Comparison of ENCODE assay signal across 8 mouse cellular contexts in genomic region chr11:60775578-60775977, GRCm38 (mm10). TPM values are rescaled to one million over a fixed set of nuclear protein-coding genes. Genes with fewer than 3 reads are reported as not detected.
DNase-seq lines count a peak whose midpoint lies in the region; ATAC-seq and TF ChIP-seq lines count a peak whose summit lies in the region.

No protein-coding gene starts in this region.

- 48% methylated on average over 6 of the region's 6 CpGs for WGBS in heart, embryonic 10.5 days
- WGBS in hindbrain, embryonic 10.5 days: 47% methylated on average over 6 of the region's 6 CpGs
- WGBS in liver, postnatal 0 days (ENCODE audit: insufficient replicate concordance): 37% methylated on average over 6 of the region's 6 CpGs

- H3K4me2 ChIP-seq in liver, postnatal 0 days (ENCODE audit: low read depth, low read length): peak overlapping the region; percentile 82

- peak overlapping the region; percentile 90 for H3K9ac ChIP-seq in liver, postnatal 0 days (replicated peaks)

- no peaks in the 10 kb centered on the region for H3K9me3 ChIP-seq in heart, embryonic 10.5 days
- no peaks in the 10 kb centered on the region for H3K9me3 ChIP-seq in hindbrain, embryonic 10.5 days
- no peaks in the 10 kb centered on the region for H3K9me3 ChIP-seq in liver, postnatal 0 days (ENCODE audit: low read length)

- H3K36me3 ChIP-seq in heart, embryonic 10.5 days: peaks cover 21% of the 10 kb centered on the region
- H3K36me3 ChIP-seq in C2C12 (ENCODE audit: control insufficient read depth, insufficient read depth): peaks cover 22% of the 10 kb centered on the region
- peaks cover 23% of the 10 kb centered on the region for H3K36me3 ChIP-seq in hindbrain, embryonic 10.5 days
- H3K36me3 ChIP-seq in liver, postnatal 0 days (replicated peaks; ENCODE audit: insufficient read depth, low read length): no peaks in the 10 kb centered on the region; the same call in 1 of the 2 replicates

- H3K79me2 ChIP-seq in C2C12 (ENCODE audit: control insufficient read depth, insufficient read depth): peaks cover 94% of the 10 kb centered on the region

- no peak for DNase-seq in heart, embryonic 10.5 days (ENCODE audit: low spot score)
- DNase-seq in heart, adult 11 months: no peak
- DNase-seq in hindbrain, embryonic 10.5 days (ENCODE audit: low spot score): no peak
- DNase-seq in liver, postnatal 0 days: no peak
- DNase-seq in cerebellum, adult 11-12 months: no peak
- no peak for DNase-seq in adrenal gland, adult 18-20 months (ENCODE audit: low spot score in 2 of 2)
- DNase-seq in lung, postnatal 4 days: no peak

- peaks cover 66% of the 10 kb centered on the region for H3K79me3 ChIP-seq in C2C12 (ENCODE audit: low read depth)

- H3K27ac ChIP-seq in heart, embryonic 10.5 days: peak overlapping the region; percentile 92; the same call in 1 of the 2 replicates
- peak overlapping the region; percentile 87; the same call in 1 of the 2 replicates for H3K27ac ChIP-seq in hindbrain, embryonic 10.5 days
- peak overlapping the region; percentile 89 for H3K27ac ChIP-seq in liver, postnatal 0 days (ENCODE audit: low read depth)

- no peaks in the 10 kb centered on the region for H3K27me3 ChIP-seq in heart, embryonic 10.5 days (ENCODE audit: insufficient read depth, poor library complexity, severe bottlenecking)
- H3K27me3 ChIP-seq in C2C12 (ENCODE audit: control insufficient read depth, insufficient read depth, insufficient read length): no peaks in the 10 kb centered on the region
- no peaks in the 10 kb centered on the region for H3K27me3 ChIP-seq in hindbrain, embryonic 10.5 days (ENCODE audit: insufficient read depth, poor library complexity, severe bottlenecking)
- no peaks in the 10 kb centered on the region for H3K27me3 ChIP-seq in liver, postnatal 0 days (ENCODE audit: insufficient read depth, low read length)

- no peak for TF ChIP-seq CTCF in C2C12 (IDR thresholded peaks at IDR 0.05; ENCODE audit: control insufficient read depth, insufficient read depth, insufficient read length)
- no peak for TF ChIP-seq CTCF in liver, postnatal 0 days (IDR thresholded peaks at IDR 0.05; ENCODE audit: low read depth)

- peak overlapping the region; percentile 83 for H3K4me3 ChIP-seq in heart, embryonic 10.5 days
- H3K4me3 ChIP-seq in C2C12 (ENCODE audit: insufficient read depth, poor library complexity, severe bottlenecking): peak overlapping the region; percentile 99
- peak overlapping the region; percentile 81 for H3K4me3 ChIP-seq in hindbrain, embryonic 10.5 days
- peak overlapping the region; percentile 84; the same call in 1 of the 2 replicates for H3K4me3 ChIP-seq in liver, postnatal 0 days (ENCODE audit: low read depth, low read length)

- H3K4me1 ChIP-seq in heart, embryonic 10.5 days: peaks cover 39% of the 10 kb centered on the region
- H3K4me1 ChIP-seq in hindbrain, embryonic 10.5 days (replicated peaks): peaks cover 50% of the 10 kb centered on the region
- H3K4me1 ChIP-seq in liver, postnatal 0 days (ENCODE audit: insufficient read depth): peaks cover 48% of the 10 kb centered on the region

- no peak for ATAC-seq in liver, postnatal 0 days

- no peak for TF ChIP-seq EP300 in liver, postnatal 0 days (IDR thresholded peaks at IDR 0.05; ENCODE audit: low read depth)

- H3ac ChIP-seq in C2C12 (ENCODE audit: control insufficient read depth, insufficient read length, low read depth): no peak overlapping the region

TF ChIP-seq in C2C12, 6 proteins besides CTCF, POLR2A, EP300 and RAD21:
- no peak for TF ChIP-seq CEBPB (IDR thresholded peaks at IDR 0.05; ENCODE audit: low read depth)
- no peak for TF ChIP-seq USF1 (IDR thresholded peaks at IDR 0.05; ENCODE audit: low read depth)

RNA-seq across cellular contexts. Expression of gene Top3a, which starts 1.6 kb away (rescaled TPM):
- 16.0 and 17.8 TPM in 2 replicates for polyA plus RNA-seq in heart, embryonic 10.5 days (2016; fragmentation: Nextera tagmentation; extraction: Ambion mirVana)
- 8.4 TPM for polyA plus RNA-seq in C2C12 (2012; fragmentation: generic; extraction: Trizol)
- polyA plus RNA-seq in hindbrain, embryonic 10.5 days (2016; fragmentation: Nextera tagmentation; extraction: Ambion mirVana): 17.8 and 24.3 TPM in 2 replicates
- polyA plus RNA-seq in liver, postnatal 0 days (2015; fragmentation: Nextera tagmentation; extraction: Ambion mirVana): 2.5 and 3.2 TPM in 2 replicates
- 1 to 10 TPM; 5.9 to 7.7 TPM for total RNA-seq in adrenal gland, adult 18-20 months (2021)

RNA-seq across cellular contexts. Expression of gene Smcr8, which starts 1.7 kb away (rescaled TPM):
- polyA plus RNA-seq in heart, embryonic 10.5 days (2016; fragmentation: Nextera tagmentation; extraction: Ambion mirVana): 6.5 and 6.7 TPM in 2 replicates
- 9.2 TPM for polyA plus RNA-seq in C2C12 (2012; fragmentation: generic; extraction: Trizol)
- polyA plus RNA-seq in hindbrain, embryonic 10.5 days (2016; fragmentation: Nextera tagmentation; extraction: Ambion mirVana): 6.9 and 8.4 TPM in 2 replicates
- 1.9 and 2.0 TPM in 2 replicates for polyA plus RNA-seq in liver, postnatal 0 days (2015; fragmentation: Nextera tagmentation; extraction: Ambion mirVana)
- 10 to 100 TPM; 26.9 to 28.4 TPM for total RNA-seq in adrenal gland, adult 18-20 months (2021)

RNA-seq across cellular contexts. Expression of gene Shmt1, which starts 35.9 kb away (rescaled TPM):
- 60.9 and 82.5 TPM in 2 replicates for polyA plus RNA-seq in heart, embryonic 10.5 days (2016; fragmentation: Nextera tagmentation; extraction: Ambion mirVana)
- polyA plus RNA-seq in C2C12 (2012; fragmentation: generic; extraction: Trizol): 28.7 TPM
- polyA plus RNA-seq in hindbrain, embryonic 10.5 days (2016; fragmentation: Nextera tagmentation; extraction: Ambion mirVana): 60.0 and 78.6 TPM in 2 replicates
- polyA plus RNA-seq in liver, postnatal 0 days (2015; fragmentation: Nextera tagmentation; extraction: Ambion mirVana): 100 and 103 TPM in 2 replicates
- total RNA-seq in adrenal gland, adult 18-20 months (2021): 10 to 100 TPM; 21.4 to 81.1 TPM

RNA-seq across cellular contexts. Expression of gene Mief2, which starts 47.4 kb away (rescaled TPM):
- polyA plus RNA-seq in heart, embryonic 10.5 days (2016; fragmentation: Nextera tagmentation; extraction: Ambion mirVana): 18.1 and 21.9 TPM in 2 replicates
- 14.0 TPM for polyA plus RNA-seq in C2C12 (2012; fragmentation: generic; extraction: Trizol)
- polyA plus RNA-seq in hindbrain, embryonic 10.5 days (2016; fragmentation: Nextera tagmentation; extraction: Ambion mirVana): 14.8 and 16.9 TPM in 2 replicates
- 4.5 and 4.9 TPM in 2 replicates for polyA plus RNA-seq in liver, postnatal 0 days (2015; fragmentation: Nextera tagmentation; extraction: Ambion mirVana)
- total RNA-seq in adrenal gland, adult 18-20 months (2021): 10 to 100 TPM; 27.0 to 32.3 TPM

RNA-seq across cellular contexts. Expression of gene Flii, which starts 48.5 kb away (rescaled TPM):
- 80.4 and 103 TPM in 2 replicates for polyA plus RNA-seq in heart, embryonic 10.5 days (2016; fragmentation: Nextera tagmentation; extraction: Ambion mirVana)
- 139 TPM for polyA plus RNA-seq in C2C12 (2012; fragmentation: generic; extraction: Trizol)
- 80.0 and 81.7 TPM in 2 replicates for polyA plus RNA-seq in hindbrain, embryonic 10.5 days (2016; fragmentation: Nextera tagmentation; extraction: Ambion mirVana)
- polyA plus RNA-seq in liver, postnatal 0 days (2015; fragmentation: Nextera tagmentation; extraction: Ambion mirVana): 23.3 and 23.4 TPM in 2 replicates
- total RNA-seq in adrenal gland, adult 18-20 months (2021): 100 to 1,000 TPM; 145 to 174 TPM
